Mouse (Mus musculus) monocyte, adult 59 days (primary cell): ENCODE measurements around the gene Pfkfb3. TPM values are rescaled to one million over a fixed set of nuclear protein-coding genes. Genes with fewer than 3 reads are reported as not detected.

Source experiments
- total RNA-seq, 2 experiments: library from RNA; stranded (reverse); gene quantifications; one replicate each; pipeline ENCODE4 v1.2.4; 2023

The Pfkfb3 gene
- total RNA-seq, result 10 to 100 TPM; 65.4 to 83.1 TPM

GRCm38 (mm10) chr2:11553471-11554400 lies at the start of gene Pfkfb3:
TSS of gene Pfkfb3 (minus strand) at chr2:11554077.

Other genes starting within 250 kb of the Pfkfb3 start
- 100 to 1,000 TPM; 119 to 127 TPM for gene Rbm17, start 50.1 kb upstream of the Pfkfb3 start, total RNA-seq
- not detected for gene Gm17490, start 72.2 kb upstream of the Pfkfb3 start, total RNA-seq
- under 1 TPM; 0.52 to 0.97 TPM for gene Il2ra, start 88.7 kb upstream of the Pfkfb3 start, total RNA-seq
- gene Il15ra, start 151.2 kb upstream of the Pfkfb3 start, total RNA-seq, result 10 to 100 TPM; 17.7 to 25.7 TPM
- gene Fbh1, start 223.5 kb upstream of the Pfkfb3 start, total RNA-seq, result 10 to 100 TPM; 67.0 to 72.4 TPM
- 10 to 100 TPM; 67.1 to 67.2 TPM for gene Ankrd16, start 223.8 kb upstream of the Pfkfb3 start, total RNA-seq